Mouse (Mus musculus) intestine, postnatal 0 days (tissue): ENCODE measurements at regions not wholly inside any gene's neighbourhood (a gene's known extent, or its start where the extent isn't known, plus 50 kb on each side); places are given as distances from the start of the nearest gene placed in this dataset.

ENCODE experiments used
- ATAC-seq: fragments of 200-750 bp; cut with Nextera tagmentation; 2 replicates; pipeline ENCODE4 v1.8.0; 2017; ENCODE audit warnings: mild to moderate bottlenecking, moderate TSS enrichment, moderate library complexity
- H3K27ac ChIP-seq: fragments of 300-500 bp; sonication (generic); 2 replicates; pipeline ENCODE4 v1.5.1; 2014; ENCODE audit warnings: mild to moderate bottlenecking, low read depth, low read length, moderate library complexity
- H3K27me3 ChIP-seq: fragments of 300-500 bp; sonication (generic); replicated peaks from 2 replicates; pipeline ENCODE4 v1.6.1; 2014; ENCODE audit warnings: low read length, mixed read lengths; ENCODE audit not compliant: control insufficient read depth, insufficient read depth
- H3K36me3 ChIP-seq: fragments of 300-500 bp; sonication (generic); 2 replicates; pipeline ENCODE4 v1.6.1; 2014; ENCODE audit warnings: mild to moderate bottlenecking, moderate library complexity; ENCODE audit not compliant: control insufficient read depth, insufficient read depth
- H3K4me1 ChIP-seq: fragments of 300-500 bp; sonication (generic); replicated peaks from 2 replicates; pipeline ENCODE4 v1.6.1; 2014; ENCODE audit warnings: antibody characterized with exemption, low read length, mixed read lengths; ENCODE audit not compliant: control insufficient read depth, insufficient read depth
- H3K4me2 ChIP-seq: fragments of 300-500 bp; sonication (generic); replicated peaks from 2 replicates; pipeline ENCODE4 v1.6.1; 2014; ENCODE audit warnings: low read depth, mild to moderate bottlenecking, moderate library complexity
- H3K4me3 ChIP-seq: fragments of 300-500 bp; sonication (generic); 2 replicates; pipeline ENCODE4 v1.5.1; 2014; ENCODE audit warnings: low read depth, low read length
- H3K9ac ChIP-seq: fragments of 300-500 bp; sonication (generic); 2 replicates; pipeline ENCODE4 v1.6.1; 2014; ENCODE audit warnings: mild to moderate bottlenecking, low read depth, low read length
- H3K9me3 ChIP-seq: fragments of 300-500 bp; sonication (generic); 2 replicates; pipeline ENCODE4 v1.6.1; 2016; ENCODE audit warnings: mixed run types; ENCODE audit not compliant: control insufficient read depth
- CTCF ChIP-seq: sonication (generic); IDR thresholded peaks from 2 replicates; pipeline ENCODE4 v1.5.1; 2016; ENCODE audit warnings: low read depth, mild to moderate bottlenecking, control low read depth, antibody characterized with exemption, moderate library complexity
- WGBS: fragments of 180-500 bp; shearing (Covaris S2); extraction: QIAGEN DNeasy Blood & Tissue Kit; methylation state at CpG from one replicate; pipeline ENCODE4 v1.1.7; 2014; 5-methylcytosine and 5-hydroxymethylcytosine counted together

DNA sequence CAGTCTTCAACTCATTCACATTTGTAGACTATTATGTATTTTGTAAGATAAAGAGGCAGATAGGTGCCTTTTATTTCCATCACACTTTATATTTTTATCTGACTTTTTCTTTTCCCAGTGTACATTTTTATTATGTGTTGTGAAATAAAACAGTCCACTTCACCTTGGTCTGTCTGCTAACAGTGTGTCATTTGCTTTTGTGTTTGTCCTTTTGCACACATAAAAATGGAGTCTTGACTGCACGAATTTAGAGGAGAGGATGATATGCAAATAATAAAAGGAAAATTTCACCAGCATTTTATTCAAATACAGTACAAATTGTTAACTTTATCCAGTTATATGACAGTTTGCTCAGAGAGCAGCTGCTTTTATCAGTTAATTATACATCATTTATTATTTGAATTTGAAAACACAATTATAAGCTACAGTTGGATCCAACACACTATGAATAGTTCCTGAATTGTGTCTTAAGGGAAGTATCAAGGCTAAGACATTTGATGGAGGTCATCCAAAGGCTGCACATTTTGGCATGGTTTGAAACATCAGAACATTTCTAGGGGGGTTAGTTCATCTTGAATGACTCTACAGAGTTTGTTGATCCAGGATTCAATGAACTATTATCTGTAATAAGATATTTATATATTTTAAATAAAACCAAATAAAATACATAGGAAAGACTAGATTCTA lies 588.6 kb upstream of the Klf6 start:
- Histone ChIP-seq H3K4me3 (no peak overlapping the region), H3K4me2 (no peak overlapping the region)
- 67% methylated on average over 1 of the region's 1 CpGs for WGBS

DNA sequence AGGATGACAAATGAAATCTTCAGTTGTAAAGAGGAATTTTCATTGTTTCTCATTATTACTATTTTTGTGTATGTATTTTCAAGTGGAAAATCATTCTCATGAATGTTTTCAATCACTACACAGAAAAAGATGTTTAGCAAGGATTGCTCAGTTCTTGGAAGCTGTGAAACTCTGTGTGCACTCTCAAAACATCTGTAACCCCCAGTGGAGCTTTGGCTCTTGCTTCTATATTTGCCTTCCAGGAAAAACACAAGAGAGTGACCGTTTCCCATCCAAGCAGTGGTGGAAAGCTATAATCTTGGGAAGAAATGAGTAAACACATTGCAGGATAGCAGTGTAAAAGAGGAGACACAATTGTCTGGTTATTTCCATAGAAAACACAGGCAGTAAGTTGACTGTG lies 584.7 kb upstream of the Klf6 start:
- H3K27me3 ChIP-seq = no peaks in the 10 kb centered on the region
- TF ChIP-seq CTCF = no peak
- no peaks in the 10 kb centered on the region for H3K4me1 ChIP-seq
- 56% methylated on average over 1 of the region's 1 CpGs for WGBS
- H3K4me2 ChIP-seq = no peak overlapping the region
- no peaks in the 10 kb centered on the region for H3K36me3 ChIP-seq
- H3K4me3 ChIP-seq = no peak overlapping the region
- H3K9me3 ChIP-seq = no peaks in the 10 kb centered on the region
- H3K27ac ChIP-seq = no peak overlapping the region
- no peak for ATAC-seq
- H3K9ac ChIP-seq = no peak overlapping the region

More for the DNA sequence above, 588.6 kb upstream of the Klf6 start:
- no peak for TF ChIP-seq CTCF
- Histone ChIP-seq H3K9ac (no peak overlapping the region), H3K4me1 (no peaks in the 10 kb centered on the region), H3K9me3 (no peaks in the 10 kb centered on the region), H3K27ac (no peak overlapping the region), H3K27me3 (no peaks in the 10 kb centered on the region), H3K36me3 (no peaks in the 10 kb centered on the region)
- ATAC-seq = no peak

DNA sequence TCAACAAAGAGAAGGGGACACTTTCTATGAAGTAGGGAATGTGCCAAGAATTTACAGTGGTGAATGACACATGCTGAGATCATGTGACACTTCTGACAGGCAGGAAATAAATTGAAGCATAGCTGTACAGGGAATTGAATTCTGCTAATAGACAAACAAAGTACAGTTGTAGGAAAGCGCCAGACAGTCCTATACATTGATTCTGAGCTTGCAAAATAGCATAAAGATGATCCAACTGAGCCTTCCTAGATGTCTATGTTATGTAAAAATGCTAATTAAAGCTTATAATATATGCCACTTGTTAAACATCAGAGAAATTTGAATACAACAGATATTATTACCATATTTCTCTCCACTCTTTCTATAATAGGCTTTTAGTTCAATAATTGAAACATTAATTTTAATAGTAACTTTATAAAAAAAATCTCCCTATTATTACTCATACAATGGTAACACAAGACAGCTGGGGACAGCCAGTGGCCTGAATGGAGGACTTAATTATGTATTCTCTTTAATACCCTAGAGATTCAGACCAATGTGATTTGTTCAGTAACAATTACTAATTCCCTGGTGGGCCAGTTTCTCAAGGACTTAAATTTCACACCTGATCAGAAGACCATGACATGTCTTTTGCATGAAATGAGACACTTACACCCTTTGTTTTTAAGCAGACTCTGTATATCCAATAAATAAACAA lies 571.4 kb upstream of the Klf6 start:
- no peak for ATAC-seq
- no peak for TF ChIP-seq CTCF
- WGBS = 95% methylated on average over 1 of the region's 1 CpGs

DNA sequence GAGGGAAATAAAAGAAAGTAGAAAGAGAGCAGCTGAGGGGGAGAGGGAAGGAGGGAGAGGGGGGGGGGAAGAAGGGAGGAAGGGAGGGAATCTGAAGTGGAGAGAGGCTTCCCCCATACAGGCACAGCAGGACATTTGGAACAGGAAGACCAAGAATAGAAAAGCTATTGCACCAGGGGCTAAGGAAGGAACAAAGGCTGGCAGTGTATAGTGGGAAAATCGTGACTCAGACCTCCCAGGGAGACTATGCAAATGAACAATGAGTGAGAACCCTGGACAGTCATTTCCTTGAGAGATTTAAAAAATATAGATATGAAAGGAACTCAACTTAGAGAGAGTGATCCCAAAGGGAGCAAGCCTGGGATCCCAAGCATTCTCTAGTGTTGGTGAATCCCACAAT lies 559.1 kb upstream of the Klf6 start:
- H3K27me3 ChIP-seq = no peaks in the 10 kb centered on the region
- no peaks in the 10 kb centered on the region for H3K9me3 ChIP-seq
- H3K4me3 ChIP-seq = no peak overlapping the region
- H3K36me3 ChIP-seq = no peaks in the 10 kb centered on the region
- 21% methylated on average over 1 of the region's 1 CpGs for WGBS
- H3K4me2 ChIP-seq = no peak overlapping the region
- no peak for ATAC-seq
- H3K4me1 ChIP-seq = no peaks in the 10 kb centered on the region
- no peak overlapping the region for H3K27ac ChIP-seq
- TF ChIP-seq CTCF = no peak
- H3K9ac ChIP-seq = no peak overlapping the region

More for the DNA sequence above, 571.4 kb upstream of the Klf6 start:
- H3K4me3 ChIP-seq = no peak overlapping the region
- H3K27me3 ChIP-seq = no peaks in the 10 kb centered on the region
- no peak overlapping the region for H3K9ac ChIP-seq
- no peaks in the 10 kb centered on the region for H3K36me3 ChIP-seq
- H3K27ac ChIP-seq = no peak overlapping the region
- H3K4me2 ChIP-seq = no peak overlapping the region
- H3K9me3 ChIP-seq = no peaks in the 10 kb centered on the region
- H3K4me1 ChIP-seq = no peaks in the 10 kb centered on the region

DNA sequence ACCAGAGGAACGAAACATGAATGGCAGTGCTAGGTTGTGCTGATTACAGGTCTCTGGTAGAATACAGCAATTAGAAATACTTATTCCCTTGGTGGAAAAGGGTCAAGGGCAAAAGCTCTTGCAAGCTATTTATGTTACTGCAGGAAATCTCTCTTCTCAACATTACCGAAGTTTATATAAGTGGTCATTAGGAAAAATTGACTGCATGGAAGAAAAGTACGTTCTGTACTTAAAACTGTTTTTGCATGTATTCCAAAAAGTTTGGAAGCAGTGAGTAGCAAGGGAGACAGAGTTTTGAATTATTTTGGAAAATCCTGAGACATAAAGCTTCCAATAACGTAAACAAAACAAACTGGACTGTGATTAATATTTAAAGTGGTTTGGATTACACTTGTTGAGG lies 554.6 kb upstream of the Klf6 start:
- H3K9me3 ChIP-seq = no peaks in the 10 kb centered on the region
- TF ChIP-seq CTCF = no peak
- H3K27me3 ChIP-seq = no peaks in the 10 kb centered on the region
- no peak overlapping the region for H3K4me3 ChIP-seq
- no peaks in the 10 kb centered on the region for H3K36me3 ChIP-seq
- no peak for ATAC-seq
- H3K4me2 ChIP-seq = no peak overlapping the region
- 63% methylated on average over 4 of the region's 4 CpGs for WGBS
- no peak overlapping the region for H3K9ac ChIP-seq
- no peaks in the 10 kb centered on the region for H3K4me1 ChIP-seq
- H3K27ac ChIP-seq = no peak overlapping the region

DNA sequence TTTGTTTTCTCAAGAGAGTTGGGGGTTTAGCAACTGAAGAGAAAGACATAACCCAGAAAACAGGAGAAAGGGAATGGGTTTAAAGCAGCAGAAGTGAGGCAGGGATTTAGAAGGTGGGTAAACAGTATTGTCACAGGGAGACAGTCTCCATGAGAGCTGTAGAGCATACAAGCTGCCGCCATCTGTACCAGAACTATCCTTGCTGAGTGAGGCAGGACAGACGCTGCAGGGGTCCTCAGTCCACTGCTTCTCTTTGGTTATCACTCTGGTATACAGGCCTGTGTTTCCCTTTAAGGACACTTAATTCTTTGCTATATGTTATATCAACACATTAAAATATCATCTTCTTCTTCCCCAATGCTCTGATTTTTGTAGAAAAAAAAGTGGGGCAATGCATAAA lies 548.0 kb upstream of the Klf6 start:
- Histone ChIP-seq H3K9me3 (no peaks in the 10 kb centered on the region), H3K4me2 (no peak overlapping the region), H3K4me3 (no peak overlapping the region), H3K36me3 (no peaks in the 10 kb centered on the region), H3K4me1 (no peaks in the 10 kb centered on the region), H3K27ac (no peak overlapping the region), H3K9ac (no peak overlapping the region), H3K27me3 (no peaks in the 10 kb centered on the region)
- no peak for ATAC-seq
- WGBS = 76% methylated on average over 2 of the region's 2 CpGs
- no peak for TF ChIP-seq CTCF
